Mouse (Mus musculus): ENCODE measurements around the gene Trim47. TPM values are rescaled to one million over a fixed set of nuclear protein-coding genes. Genes with fewer than 3 reads are reported as not detected.

The Trim47 gene
- polyA plus RNA-seq, 1 experiment from 2014 or later: 6.2 TPM

DNA sequence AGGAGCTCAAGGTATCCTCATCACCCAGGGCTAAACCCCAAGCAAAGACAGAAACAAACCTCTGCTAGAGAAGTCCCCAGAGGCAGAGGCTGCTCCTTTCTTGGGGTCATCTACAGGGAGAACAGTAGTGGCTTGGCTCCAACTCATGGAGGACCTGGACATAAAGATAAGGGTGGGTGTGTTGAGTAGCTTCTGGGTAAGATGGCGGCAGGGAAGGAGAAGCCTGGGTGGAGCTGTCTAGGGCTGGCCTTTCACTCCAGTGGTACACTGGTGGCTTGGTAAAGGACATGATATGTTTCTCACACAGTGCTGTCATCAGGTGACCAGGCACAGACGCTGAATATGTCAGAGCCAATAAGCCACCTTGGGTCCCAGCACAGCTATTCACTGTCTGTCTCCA lies 23.9 kb upstream of the Trim47 start:
- Histone ChIP-seq H3K27me3 (replicated peaks) (no peaks in the 10 kb centered on the region), H3K36me3 (peaks cover 100% of the 10 kb centered on the region), H3K4me1 (peaks cover 24% of the 10 kb centered on the region), H3K4me3 (no peak overlapping the region), H3K4me2 (peak overlapping the region; percentile 36), H3K27ac (peak overlapping the region; percentile 86), H3K9ac (peak overlapping the region; percentile 27; the same call in 1 of the 2 replicates), H3K9me3 (replicated peaks) (no peaks in the 10 kb centered on the region)
- ATAC-seq: peak; percentile 93
- 59% methylated on average over 2 of the region's 2 CpGs for WGBS (ENCODE audit: insufficient replicate concordance)

DNA sequence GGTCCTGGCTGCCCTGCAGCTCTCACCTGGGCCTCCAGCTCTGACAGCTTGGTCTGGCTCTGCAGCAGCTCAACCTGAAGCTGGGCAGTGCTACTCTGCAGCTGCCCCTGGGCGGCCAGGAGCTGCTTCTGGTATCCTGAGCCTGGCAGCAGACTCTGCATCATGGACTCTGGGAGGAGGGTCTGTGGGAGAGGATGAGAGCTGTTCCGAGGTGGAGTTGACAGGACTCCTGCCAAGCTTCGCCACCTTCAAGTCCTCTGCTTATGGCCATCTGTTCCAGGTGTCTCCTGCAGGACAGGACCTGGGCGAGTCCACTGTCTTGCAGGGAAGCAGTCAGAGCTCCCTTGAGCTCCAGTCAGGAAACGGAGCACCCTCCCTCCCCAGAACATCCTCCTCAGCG lies 22.3 kb upstream of the Trim47 start:
- WGBS (ENCODE audit: insufficient replicate concordance): 88% methylated on average over 6 of the region's 6 CpGs
- Histone ChIP-seq H3K27me3 (replicated peaks) (no peaks in the 10 kb centered on the region), H3K9ac (no peak overlapping the region), H3K4me3 (no peak overlapping the region), H3K9me3 (replicated peaks) (no peaks in the 10 kb centered on the region), H3K4me1 (peaks cover 26% of the 10 kb centered on the region), H3K36me3 (peaks cover 100% of the 10 kb centered on the region), H3K4me2 (no peak overlapping the region), H3K27ac (no peak overlapping the region)
- no peak for ATAC-seq

DNA sequence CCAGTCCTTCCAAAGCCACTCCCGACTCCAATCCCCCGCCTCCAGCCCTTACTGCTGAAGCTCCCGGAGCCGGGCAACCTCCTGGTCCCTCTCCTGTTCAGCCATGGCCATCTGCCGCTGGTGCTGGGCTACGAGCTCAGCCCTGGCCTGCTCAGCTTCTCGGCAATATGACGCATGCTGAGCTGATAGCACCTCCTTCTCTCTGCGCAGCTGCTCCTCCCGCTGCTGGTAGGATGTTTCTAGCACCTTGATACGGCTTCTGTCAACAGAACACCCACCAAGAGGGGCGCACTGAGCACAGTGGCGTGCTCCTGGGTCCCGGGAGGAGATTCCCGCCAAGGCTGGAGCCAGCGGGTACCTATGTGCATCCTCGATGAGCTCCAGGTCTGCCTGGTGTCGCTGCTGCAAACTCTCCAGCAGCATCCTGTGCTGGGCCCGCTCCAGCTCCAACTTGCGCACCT lies 21.8 kb upstream of the Trim47 start:
- no peaks in the 10 kb centered on the region for H3K9me3 ChIP-seq (replicated peaks)
- no peak overlapping the region for H3K27ac ChIP-seq
- no peaks in the 10 kb centered on the region for H3K27me3 ChIP-seq (replicated peaks)
- no peak overlapping the region for H3K9ac ChIP-seq
- no peak overlapping the region for H3K4me2 ChIP-seq
- H3K4me1 ChIP-seq: peaks cover 32% of the 10 kb centered on the region
- peaks cover 100% of the 10 kb centered on the region for H3K36me3 ChIP-seq
- H3K4me3 ChIP-seq: no peak overlapping the region
- ATAC-seq: no peak
- WGBS (ENCODE audit: insufficient replicate concordance): 73% methylated on average over 20 of the region's 20 CpGs

DNA sequence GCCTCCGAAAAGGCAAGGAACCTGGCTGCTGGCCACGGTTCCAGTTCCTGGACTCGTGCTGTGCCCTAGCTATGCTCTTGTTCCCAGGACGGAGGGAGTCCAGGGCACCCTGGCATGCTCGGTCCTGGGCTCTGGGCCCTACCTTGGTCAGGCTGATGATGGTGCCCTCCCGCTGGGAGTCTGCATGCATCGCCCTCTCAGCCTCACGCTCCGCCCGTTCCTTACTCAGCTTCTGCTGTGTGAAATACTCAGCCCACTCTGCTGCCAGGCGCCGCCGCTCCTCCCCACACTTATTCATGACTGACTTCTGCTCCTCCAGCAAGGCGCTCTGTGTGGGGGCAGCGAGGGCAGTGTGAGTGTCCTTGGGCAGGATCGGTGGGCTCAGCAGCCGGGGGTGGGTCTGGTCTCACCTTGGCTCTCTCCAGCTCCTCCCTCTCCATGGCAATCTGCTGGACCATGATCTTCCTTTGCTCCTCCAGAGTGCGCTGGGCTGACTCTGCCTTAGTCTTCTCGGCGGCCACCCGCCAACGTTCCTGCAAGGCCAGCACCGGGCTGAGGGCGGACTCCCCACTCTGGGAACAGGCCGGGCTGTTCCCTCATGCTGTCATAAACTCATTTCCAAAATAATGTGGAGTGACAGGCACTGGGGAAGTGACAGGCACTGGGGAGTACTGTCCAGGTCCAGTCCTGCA lies 19.4 kb upstream of the Trim47 start:
- peaks cover 48% of the 10 kb centered on the region for H3K4me1 ChIP-seq

DNA sequence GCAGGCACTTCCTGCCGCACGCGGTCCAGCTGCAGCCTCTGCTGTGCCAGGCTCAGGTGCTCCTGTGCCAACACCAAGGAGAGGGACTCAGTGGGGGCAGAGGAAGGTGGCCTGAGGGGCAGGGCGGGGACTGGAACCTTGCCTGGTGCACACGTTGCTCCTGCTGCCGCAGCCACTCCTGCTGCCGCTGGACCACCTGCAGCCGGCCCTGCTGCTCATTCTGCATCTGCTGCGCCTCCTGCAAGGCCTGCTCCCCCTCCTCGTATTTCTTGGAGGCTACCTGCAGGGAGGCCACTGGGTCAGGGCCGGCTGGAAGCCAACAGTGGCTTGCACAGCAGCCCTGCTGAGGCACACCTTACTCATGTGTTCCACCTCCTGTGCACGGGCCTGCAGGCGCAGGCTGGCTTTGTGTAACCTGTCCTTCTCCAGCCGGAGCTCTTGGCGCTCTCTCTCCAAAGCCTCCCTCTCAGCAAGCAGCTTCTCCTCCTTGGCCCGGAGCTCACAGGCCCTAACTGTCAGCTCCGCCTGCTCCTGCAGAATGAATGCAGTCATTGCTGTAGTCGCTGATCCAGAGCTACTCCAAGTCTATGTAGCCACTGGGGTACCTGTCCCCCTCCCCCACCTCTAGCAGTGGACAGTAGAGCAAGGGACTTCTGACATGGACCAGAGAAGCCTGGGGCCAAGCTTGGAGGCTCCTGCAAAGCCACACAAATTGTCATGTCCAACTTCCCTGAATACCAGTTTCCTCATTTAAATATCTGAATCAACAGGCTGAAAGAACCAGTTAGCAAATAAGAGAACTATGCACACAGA lies 18.7 kb upstream of the Trim47 start:
- Histone ChIP-seq H3K4me2 (no peak overlapping the region), H3K4me3 (no peak overlapping the region), H3K9me3 (replicated peaks) (no peaks in the 10 kb centered on the region), H3K9ac (no peak overlapping the region), H3K27ac (0 out of 2 replicates have a peak overlapping the region, but pooled peaks have one; percentile 6), H3K36me3 (peaks cover 78% of the 10 kb centered on the region), H3K4me1 (peaks cover 40% of the 10 kb centered on the region), H3K27me3 (replicated peaks) (no peaks in the 10 kb centered on the region)
- 85% methylated on average over 18 of the region's 18 CpGs for WGBS (ENCODE audit: insufficient replicate concordance)
- ATAC-seq: no peak

More for the DNA sequence above, 19.4 kb upstream of the Trim47 start:
- Histone ChIP-seq H3K27ac (no peak overlapping the region; the same call in 1 of the 2 replicates), H3K4me2 (no peak overlapping the region), H3K27me3 (replicated peaks) (no peaks in the 10 kb centered on the region), H3K36me3 (peaks cover 86% of the 10 kb centered on the region), H3K9me3 (replicated peaks) (no peaks in the 10 kb centered on the region), H3K9ac (no peak overlapping the region), H3K4me3 (no peak overlapping the region)
- no peak for ATAC-seq
- 83% methylated on average over 25 of the region's 25 CpGs for WGBS (ENCODE audit: insufficient replicate concordance)

DNA sequence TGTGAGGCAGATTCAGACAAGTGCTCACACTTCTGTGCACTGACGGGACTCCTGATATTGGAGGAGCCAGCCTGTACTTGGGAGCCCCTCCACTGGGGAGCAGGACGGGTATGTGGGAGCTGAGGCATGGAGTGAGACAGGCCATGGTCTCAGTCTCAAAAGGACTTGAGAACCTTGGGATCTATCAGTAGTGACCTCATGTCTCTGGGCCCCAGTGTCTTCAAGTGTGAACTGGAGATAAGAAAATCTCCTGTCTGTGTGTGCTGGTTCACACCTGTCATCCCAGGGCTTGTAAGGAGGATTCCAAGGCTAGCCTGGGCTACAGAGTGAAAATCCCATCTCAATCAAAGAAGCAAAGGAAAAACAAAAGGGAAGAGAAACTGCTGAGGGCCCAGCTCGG lies 16.5 kb upstream of the Trim47 start:
- WGBS (ENCODE audit: insufficient replicate concordance): 63% methylated on average over 3 of the region's 3 CpGs
- Histone ChIP-seq H3K4me3 (no peak overlapping the region), H3K4me1 (peaks cover 42% of the 10 kb centered on the region), H3K4me2 (peak overlapping the region; percentile 41), H3K9ac (peak overlapping the region; percentile 45; the same call in 1 of the 2 replicates), H3K27ac (peak overlapping the region; percentile 83), H3K36me3 (peaks cover 56% of the 10 kb centered on the region), H3K27me3 (replicated peaks) (no peaks in the 10 kb centered on the region), H3K9me3 (replicated peaks) (no peaks in the 10 kb centered on the region)
- peak; percentile 40 for ATAC-seq

DNA sequence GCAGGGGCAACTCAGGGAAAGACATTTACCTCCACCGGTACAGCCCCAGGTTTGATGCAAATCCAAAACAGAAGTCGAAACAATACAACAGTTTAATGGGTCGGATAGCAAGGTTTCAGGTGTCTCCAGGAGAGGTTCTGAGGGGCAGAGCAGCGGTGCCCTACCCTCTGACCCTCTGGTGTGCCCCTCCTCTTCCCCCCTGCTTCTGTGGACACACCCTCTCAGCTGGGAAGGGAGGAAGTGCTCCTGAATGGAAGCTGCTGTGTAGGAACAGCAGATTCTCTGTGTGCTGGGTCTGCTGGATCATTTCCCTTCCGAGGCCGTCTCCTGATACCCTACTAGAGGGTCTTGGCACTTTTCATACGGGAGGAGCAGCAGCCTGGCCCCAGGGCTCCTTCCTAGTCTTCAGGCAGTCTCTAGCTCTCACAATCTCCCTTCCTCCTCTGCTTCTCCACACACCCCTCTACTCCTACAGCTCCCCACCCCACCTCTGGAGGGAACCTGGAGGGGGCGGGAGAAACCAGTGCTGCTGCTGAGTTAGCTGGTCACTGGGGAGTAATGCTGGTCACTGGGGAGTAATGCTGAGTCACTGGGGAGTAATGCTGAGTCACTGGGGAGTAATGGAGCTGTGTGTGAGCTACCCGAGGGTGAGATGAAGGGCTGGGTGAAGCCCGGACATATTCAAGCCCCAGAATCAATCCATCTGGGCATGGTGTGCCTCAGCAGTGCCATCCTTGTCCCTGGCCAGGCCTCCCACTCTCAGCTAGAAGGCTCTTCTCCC lies 15.4 kb upstream of the Trim47 start:
- Histone ChIP-seq H3K27me3 (replicated peaks) (no peaks in the 10 kb centered on the region), H3K4me3 (no peak overlapping the region), H3K36me3 (peaks cover 45% of the 10 kb centered on the region), H3K9me3 (replicated peaks) (no peaks in the 10 kb centered on the region), H3K27ac (peak overlapping the region; percentile 83), H3K4me2 (peak overlapping the region; percentile 41), H3K9ac (peak overlapping the region; percentile 45), H3K4me1 (peaks cover 50% of the 10 kb centered on the region)
- peak; percentile 65 for ATAC-seq
- WGBS (ENCODE audit: insufficient replicate concordance): 57% methylated on average over 10 of the region's 10 CpGs

DNA sequence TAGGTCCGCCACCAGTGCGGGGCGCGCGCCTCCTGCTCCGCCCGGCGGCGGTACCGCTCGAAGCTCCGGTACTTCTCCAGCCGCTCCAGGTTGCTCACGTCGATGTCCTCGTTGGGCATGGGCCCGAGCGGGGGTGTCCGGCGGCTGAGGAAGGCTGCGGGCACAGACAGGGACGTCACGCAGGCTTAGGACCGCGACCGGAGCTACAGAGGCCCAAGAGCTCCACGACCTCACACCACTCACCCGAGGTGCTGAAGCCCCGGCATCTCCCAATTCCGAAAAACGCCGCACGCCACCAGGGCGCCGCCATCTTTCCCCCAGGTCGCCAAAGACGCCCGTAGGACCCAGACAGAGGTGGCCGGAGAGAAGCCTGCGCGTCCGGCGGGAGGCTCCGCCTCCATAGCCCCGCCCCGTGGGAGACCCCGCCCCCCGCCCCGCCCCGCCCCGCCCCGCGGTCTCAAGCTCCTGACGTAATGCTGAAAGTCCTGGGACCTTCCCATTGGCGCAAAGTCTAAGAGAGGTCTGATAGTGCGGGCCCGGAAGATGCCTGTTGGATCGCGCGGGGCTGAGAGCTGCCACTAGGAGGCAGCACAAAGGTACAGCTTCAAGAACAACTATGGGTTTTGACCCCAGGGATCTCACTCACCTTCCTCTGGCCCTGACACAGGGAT lies 11.6 kb upstream of the Trim47 start, which contains the start of gene Mrpl38:
TSS of gene Mrpl38 (minus strand) at position 401 of the 671 bp plus-strand sequence.
- H3K4me1 ChIP-seq: peaks cover 53% of the 10 kb centered on the region
- H3K27ac ChIP-seq: peak within 1 kb of the TSS; percentile 76
- H3K9me3 ChIP-seq (replicated peaks): no peaks in the 10 kb centered on the region
- H3K4me2 ChIP-seq: peak within 1 kb of the TSS; percentile 83
- peak; percentile 90 for ATAC-seq
- H3K4me3 ChIP-seq: peak within 1 kb of the TSS; percentile 89
- WGBS (ENCODE audit: insufficient replicate concordance): 2% methylated on average over 60 of the region's 60 CpGs
- H3K9ac ChIP-seq: peak within 1 kb of the TSS; percentile 87
- H3K36me3 ChIP-seq: peaks cover 44% of the 10 kb centered on the region
- no peaks in the 10 kb centered on the region for H3K27me3 ChIP-seq (replicated peaks)

DNA sequence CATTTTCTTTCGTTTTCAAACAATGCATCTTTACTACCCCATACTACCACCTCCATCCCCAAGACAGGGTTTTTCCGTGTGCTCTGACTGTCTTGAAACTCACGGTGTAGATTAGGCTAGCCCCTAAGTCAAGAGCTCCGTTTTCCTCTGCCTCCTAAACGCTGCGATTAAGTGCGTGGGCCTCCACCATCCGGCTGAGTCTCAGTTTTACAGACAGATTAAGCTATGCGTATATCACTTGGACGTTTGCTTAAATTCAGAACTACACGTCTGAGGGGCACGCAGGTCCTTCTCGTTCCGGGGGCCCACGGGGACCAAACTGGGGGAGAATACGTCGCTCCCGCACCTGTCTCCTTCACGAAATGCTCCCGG lies 11.1 kb upstream of the Trim47 start:
- peaks cover 48% of the 10 kb centered on the region for H3K4me1 ChIP-seq
- H3K4me2 ChIP-seq: peak overlapping the region; percentile 83
- H3K9me3 ChIP-seq (replicated peaks): no peaks in the 10 kb centered on the region
- WGBS (ENCODE audit: insufficient replicate concordance): 1% methylated on average over 20 of the region's 20 CpGs
- H3K27me3 ChIP-seq (replicated peaks): no peaks in the 10 kb centered on the region
- H3K4me3 ChIP-seq: peak overlapping the region; percentile 89
- H3K27ac ChIP-seq: peak overlapping the region; percentile 76
- H3K36me3 ChIP-seq: peaks cover 40% of the 10 kb centered on the region
- no peak for ATAC-seq
- H3K9ac ChIP-seq: peak overlapping the region; percentile 87

DNA sequence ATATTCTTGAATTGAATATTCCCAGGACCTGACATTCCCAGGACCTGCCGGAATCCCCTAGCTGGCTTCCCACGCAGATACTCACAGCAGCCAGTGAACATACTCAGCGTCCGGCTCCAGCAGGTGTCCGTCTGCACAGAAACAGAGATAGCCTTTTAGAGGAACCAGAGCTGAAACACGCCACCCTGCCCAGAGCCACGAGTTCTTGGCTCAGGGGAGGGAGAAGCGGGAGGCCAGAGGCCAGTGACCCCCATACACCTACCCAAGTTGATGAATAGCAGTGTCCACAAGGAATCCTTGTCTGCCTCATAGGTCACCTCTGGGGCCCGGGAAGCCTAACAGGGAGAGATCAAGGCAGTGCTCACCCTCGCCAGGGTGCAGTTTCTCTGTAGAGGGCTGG lies 7.2 kb upstream of the Trim47 start:
- peaks cover 55% of the 10 kb centered on the region for H3K36me3 ChIP-seq
- H3K4me3 ChIP-seq: no peak overlapping the region
- H3K4me1 ChIP-seq: peaks cover 47% of the 10 kb centered on the region
- ATAC-seq: no peak
- H3K9me3 ChIP-seq (replicated peaks): no peaks in the 10 kb centered on the region
- H3K9ac ChIP-seq: no peak overlapping the region
- H3K27ac ChIP-seq: no peak overlapping the region
- H3K27me3 ChIP-seq (replicated peaks): no peaks in the 10 kb centered on the region
- 83% methylated on average over 10 of the region's 10 CpGs for WGBS (ENCODE audit: insufficient replicate concordance)
- H3K4me2 ChIP-seq: no peak overlapping the region

DNA sequence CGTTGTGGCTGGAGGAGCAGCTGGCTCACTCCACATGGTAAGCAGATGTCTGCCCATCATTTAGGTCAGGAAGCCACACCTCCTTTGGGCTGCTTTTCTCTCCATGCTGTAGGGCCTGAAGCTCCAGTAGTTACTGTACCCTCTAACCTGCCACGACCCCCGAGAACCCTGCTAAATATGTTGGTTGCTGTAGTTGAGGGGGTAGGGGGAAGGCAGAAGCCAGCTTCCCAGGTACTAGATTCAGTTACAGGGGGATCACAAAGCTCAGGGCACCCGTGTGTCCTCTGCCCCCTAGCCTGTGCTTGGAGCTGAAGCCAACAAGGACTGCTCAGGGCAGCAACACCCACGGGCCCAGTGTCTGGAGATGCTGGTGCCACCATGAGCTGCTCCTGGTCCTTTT lies 6.5 kb upstream of the Trim47 start:
- H3K9ac ChIP-seq: no peak overlapping the region
- H3K27me3 ChIP-seq (replicated peaks): no peaks in the 10 kb centered on the region
- ATAC-seq: no peak
- H3K36me3 ChIP-seq: peaks cover 55% of the 10 kb centered on the region
- H3K27ac ChIP-seq: no peak overlapping the region
- H3K4me2 ChIP-seq: no peak overlapping the region
- WGBS (ENCODE audit: insufficient replicate concordance): 64% methylated on average over 5 of the region's 5 CpGs
- H3K4me1 ChIP-seq: peaks cover 44% of the 10 kb centered on the region
- no peak overlapping the region for H3K4me3 ChIP-seq
- H3K9me3 ChIP-seq (replicated peaks): no peaks in the 10 kb centered on the region
